Mouse (Mus musculus) embryonic facial prominence, embryonic 14.5 days (tissue): ENCODE results near the gene Creld1. TPM values are rescaled to one million over a fixed set of nuclear protein-coding genes. Genes with fewer than 3 reads are reported as not detected.

Experiments
- ATAC-seq: fragments of 200-750 bp; cut with Nextera tagmentation; 2 replicates; pipeline ENCODE4 v1.8.0; 2017; ENCODE audit warnings: low read depth, moderate number of reproducible peaks, moderate TSS enrichment
- DNase-seq: peaks from one replicate; pipeline ENCODE4 v3.0.0-alpha.2; 2015; ENCODE audit warnings: low spot score
- H3K27ac ChIP-seq: fragments of 300-500 bp; sonication (generic); replicated peaks from 2 replicates; pipeline ENCODE4 v1.5.1; 2014; ENCODE audit warnings: low read depth, mild to moderate bottlenecking, low read length, moderate library complexity
- H3K27me3 ChIP-seq: fragments of 300-500 bp; sonication (generic); replicated peaks from 2 replicates; pipeline ENCODE4 v1.6.1; 2014; ENCODE audit warnings: low read length; ENCODE audit not compliant: control insufficient read depth, insufficient read depth
- H3K36me3 ChIP-seq: fragments of 300-500 bp; sonication (generic); 2 replicates; pipeline ENCODE4 v1.6.1; 2014; ENCODE audit warnings: low read length, mixed read lengths; ENCODE audit not compliant: control insufficient read depth, insufficient read depth
- H3K4me1 ChIP-seq: fragments of 300-500 bp; sonication (generic); 2 replicates; pipeline ENCODE4 v1.6.1; 2014; ENCODE audit warnings: antibody characterized with exemption, low read length; ENCODE audit not compliant: control insufficient read depth, insufficient read depth
- H3K4me2 ChIP-seq: fragments of 300-500 bp; sonication (generic); 2 replicates; pipeline ENCODE4 v1.6.1; 2014; ENCODE audit warnings: low read depth, mild to moderate bottlenecking, low read length, moderate library complexity, mixed read lengths
- H3K4me3 ChIP-seq: fragments of 300-500 bp; sonication (generic); 2 replicates; pipeline ENCODE4 v1.5.1; 2014; ENCODE audit warnings: low read depth, mild to moderate bottlenecking, low read length
- H3K9ac ChIP-seq: fragments of 300-500 bp; sonication (generic); 2 replicates; pipeline ENCODE4 v1.6.1; 2014; ENCODE audit warnings: low read depth, mild to moderate bottlenecking, low read length, moderate library complexity, mixed read lengths
- H3K9me3 ChIP-seq: fragments of 300-500 bp; sonication (generic); 2 replicates; pipeline ENCODE4 v1.6.1; 2016; ENCODE audit warnings: low read length; ENCODE audit not compliant: control insufficient read depth
- WGBS: fragments of 180-500 bp; shearing (Covaris S2); extraction: QIAGEN DNeasy Blood & Tissue Kit; methylation state at CpG from one replicate; pipeline ENCODE4 v1.1.7; 2014; 5-methylcytosine and 5-hydroxymethylcytosine counted together
- polyA plus RNA-seq: library from polyadenylated mRNA; unstranded; fragments of >200 nt; fragmentation: Nextera tagmentation; extraction: Ambion mirVana; gene quantifications from 2 replicates; pipeline ENCODE4 v1.2.1, GENCODE M21; 2014

Gene Creld1
- polyA plus RNA-seq, 1 experiment from 2014 or later, result 24.8 TPM

- H3K9me3 ChIP-seq, result no peaks in the 10 kb centered on the region
- H3K9ac ChIP-seq, result no peak overlapping the region
- no peak overlapping the region for H3K27ac ChIP-seq
- no peaks in the 10 kb centered on the region for H3K36me3 ChIP-seq
- H3K4me1 ChIP-seq, result no peaks in the 10 kb centered on the region
- H3K27me3 ChIP-seq, result 0 out of 2 replicates have a peak, but pooled peaks cover 5% of the 10 kb centered on the region
- H3K4me3 ChIP-seq, result no peak overlapping the region
- DNase-seq, result no peak
- no peak overlapping the region for H3K4me2 ChIP-seq
- ATAC-seq, result no peak
These were observed 24.0 kb downstream of the Creld1 start for GRCm38 (mm10) chr6:113507130-113507529.

- ATAC-seq, result peak; percentile 82
- no peaks in the 10 kb centered on the region for H3K4me1 ChIP-seq
- no peak overlapping the region for H3K4me3 ChIP-seq
- WGBS, result 61% methylated on average over 7 of the region's 7 CpGs
- H3K9ac ChIP-seq, result no peak overlapping the region
- no peaks in the 10 kb centered on the region for H3K9me3 ChIP-seq
- H3K27me3 ChIP-seq, result no peaks in the 10 kb centered on the region
- H3K36me3 ChIP-seq, result peaks cover 5% of the 10 kb centered on the region
- no peak overlapping the region for H3K4me2 ChIP-seq
- no peak overlapping the region; the same call in 1 of the 2 replicates for H3K27ac ChIP-seq
- peak; percentile 82 for DNase-seq
These were observed 25.3 kb downstream of the Creld1 start for GRCm38 (mm10) chr6:113508272-113508946.

- Histone ChIP-seq H3K27me3 (no peaks in the 10 kb centered on the region), H3K9ac (no peak overlapping the region), H3K4me1 (no peaks in the 10 kb centered on the region), H3K4me3 (no peak overlapping the region), H3K9me3 (no peaks in the 10 kb centered on the region), H3K4me2 (no peak overlapping the region), H3K36me3 (peaks cover 10% of the 10 kb centered on the region), H3K27ac (no peak overlapping the region; the same call in 1 of the 2 replicates)
- peak; percentile 72 for DNase-seq
- WGBS, result 50% methylated on average over 5 of the region's 5 CpGs
- peak; percentile 87 for ATAC-seq
These were observed 25.8 kb downstream of the Creld1 start for GRCm38 (mm10) chr6:113508947-113509280.

- 87% methylated on average over 6 of the region's 6 CpGs for WGBS
- no peaks in the 10 kb centered on the region for H3K9me3 ChIP-seq
- DNase-seq (no peak), ATAC-seq (no peak)
- H3K4me1 ChIP-seq, result no peaks in the 10 kb centered on the region
- H3K27ac ChIP-seq, result no peak overlapping the region
- H3K4me3 ChIP-seq, result no peak overlapping the region
- no peak overlapping the region for H3K4me2 ChIP-seq
- H3K36me3 ChIP-seq, result peaks cover 59% of the 10 kb centered on the region
- H3K9ac ChIP-seq, result no peak overlapping the region
- H3K27me3 ChIP-seq, result no peaks in the 10 kb centered on the region
These were observed 30.8 kb downstream of the Creld1 start for GRCm38 (mm10) chr6:113513944-113514343.

DNA sequence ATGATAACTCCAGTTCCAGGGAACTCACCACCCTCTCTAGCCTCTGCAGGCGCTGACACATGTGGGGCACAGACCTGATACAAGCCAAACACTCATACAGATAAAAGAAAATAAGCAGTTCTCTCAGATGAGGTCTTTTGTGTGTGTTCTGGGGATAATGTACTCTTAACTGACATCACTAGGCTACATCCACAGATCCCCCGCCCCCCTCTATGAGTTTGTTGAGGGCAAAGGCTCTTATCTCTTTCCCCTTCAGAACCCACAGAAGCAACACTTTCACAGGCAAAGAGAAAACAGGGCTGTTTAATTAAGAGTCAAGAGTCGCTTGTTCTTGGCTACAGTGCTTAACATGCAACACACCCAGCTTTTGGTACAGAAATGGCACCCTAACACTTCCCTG lies 31.5 kb downstream of the Creld1 start:
- no peaks in the 10 kb centered on the region for H3K4me1 ChIP-seq
- H3K4me3 ChIP-seq, result no peak overlapping the region
- peaks cover 66% of the 10 kb centered on the region for H3K36me3 ChIP-seq
- WGBS, result 96% methylated on average over 3 of the region's 3 CpGs
- H3K9ac ChIP-seq, result no peak overlapping the region
- no peaks in the 10 kb centered on the region for H3K27me3 ChIP-seq
- H3K9me3 ChIP-seq, result no peaks in the 10 kb centered on the region
- no peak overlapping the region for H3K4me2 ChIP-seq
- DNase-seq (no peak), ATAC-seq (no peak)
- no peak overlapping the region for H3K27ac ChIP-seq

GRCm38 (mm10) chr6:113517434-113518080 lies 34.5 kb downstream of the Creld1 start:
- ATAC-seq, result no peak

GRCm38 (mm10) chr6:113522310-113522709 lies 39.2 kb downstream of the Creld1 start:
- H3K9me3 ChIP-seq, result no peaks in the 10 kb centered on the region
- peaks cover 70% of the 10 kb centered on the region for H3K36me3 ChIP-seq
- no peak overlapping the region for H3K9ac ChIP-seq
- ATAC-seq (no peak), DNase-seq (no peak)
- H3K4me1 ChIP-seq, result no peaks in the 10 kb centered on the region
- WGBS, result 85% methylated on average over 1 of the region's 1 CpGs
- H3K4me2 ChIP-seq, result no peak overlapping the region
- no peak overlapping the region for H3K27ac ChIP-seq
- no peak overlapping the region for H3K4me3 ChIP-seq
- H3K27me3 ChIP-seq, result no peaks in the 10 kb centered on the region

More at GRCm38 (mm10) chr6:113517434-113518080, 34.5 kb downstream of the Creld1 start:
- 89% methylated on average over 8 of the region's 8 CpGs for WGBS
- DNase-seq, result no peak
- H3K4me1 ChIP-seq, result no peaks in the 10 kb centered on the region
- no peak overlapping the region for H3K4me3 ChIP-seq
- no peak overlapping the region for H3K9ac ChIP-seq
- no peaks in the 10 kb centered on the region for H3K9me3 ChIP-seq
- no peak overlapping the region for H3K4me2 ChIP-seq
- H3K36me3 ChIP-seq, result peaks cover 94% of the 10 kb centered on the region
- no peaks in the 10 kb centered on the region for H3K27me3 ChIP-seq
- H3K27ac ChIP-seq, result no peak overlapping the region

DNA sequence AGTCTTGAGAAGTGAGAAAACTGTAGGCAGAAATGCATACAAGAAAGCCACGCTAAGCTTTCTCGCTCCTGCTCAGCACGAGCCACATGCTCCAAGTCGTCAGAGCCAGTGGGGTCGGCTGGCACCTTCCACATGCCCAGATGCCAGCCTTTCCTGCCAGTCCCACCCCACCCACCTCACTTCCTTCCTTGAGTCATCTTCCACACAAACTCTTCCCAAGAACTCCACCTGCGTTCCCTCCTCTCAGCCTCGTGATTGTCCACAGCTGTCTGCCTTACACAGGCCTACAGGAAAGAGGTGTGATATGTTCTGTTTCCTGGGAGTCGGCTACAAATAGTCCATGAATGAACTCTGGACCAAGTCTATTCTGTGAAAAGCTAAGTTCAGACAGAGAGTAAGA lies 40.3 kb downstream of the Creld1 start:
- WGBS, result 90% methylated on average over 8 of the region's 8 CpGs
- Histone ChIP-seq H3K9ac (no peak overlapping the region), H3K36me3 (peaks cover 59% of the 10 kb centered on the region)

More for the DNA sequence above, 40.3 kb downstream of the Creld1 start:
- H3K4me1 ChIP-seq, result no peaks in the 10 kb centered on the region
- no peaks in the 10 kb centered on the region for H3K9me3 ChIP-seq
- no peak overlapping the region for H3K4me2 ChIP-seq
- no peak overlapping the region for H3K4me3 ChIP-seq
- DNase-seq, result no peak
- H3K27ac ChIP-seq, result no peak overlapping the region
- ATAC-seq, result no peak
- H3K27me3 ChIP-seq, result no peaks in the 10 kb centered on the region
